Mouse (Mus musculus) heart, embryonic 16.5 days (tissue): ENCODE measurements at regions not wholly inside any gene's neighbourhood (a gene's known extent, or its start where the extent isn't known, plus 50 kb on each side); places are given as distances from the start of the nearest gene placed in this dataset.

Experiments used
- ATAC-seq: fragments of 200-750 bp; cut with Nextera tagmentation; replicated peaks from 2 replicates; pipeline ENCODE4 v1.8.0; 2017; ENCODE audit warnings: moderate number of reproducible peaks; ENCODE audit not compliant: insufficient read depth, low FRiP score; ENCODE audit errors: extremely low read depth
- H3K27ac ChIP-seq: fragments of 300-500 bp; sonication (generic); 2 replicates; pipeline ENCODE4 v1.5.1; 2014; ENCODE audit warnings: mild to moderate bottlenecking, low read length, control low read depth, moderate library complexity
- H3K27me3 ChIP-seq: fragments of 300-500 bp; sonication (generic); 2 replicates; pipeline ENCODE4 v1.6.1; 2014; ENCODE audit warnings: low read length, mixed read lengths; ENCODE audit not compliant: control insufficient read depth, insufficient read depth
- H3K36me3 ChIP-seq: fragments of 300-500 bp; sonication (generic); 2 replicates; pipeline ENCODE4 v1.6.1; 2014; ENCODE audit not compliant: control insufficient read depth, insufficient read depth
- H3K4me1 ChIP-seq: fragments of 300-500 bp; sonication (generic); 2 replicates; pipeline ENCODE4 v1.6.1; 2014; ENCODE audit warnings: low read length, mixed read lengths; ENCODE audit not compliant: control insufficient read depth, insufficient read depth
- H3K4me2 ChIP-seq: fragments of 300-500 bp; sonication (generic); 2 replicates; pipeline ENCODE4 v1.6.1; 2014; ENCODE audit warnings: low read depth, mild to moderate bottlenecking, control low read depth, low read length
- H3K4me3 ChIP-seq: fragments of 300-500 bp; sonication (generic); 2 replicates; pipeline ENCODE4 v1.5.1; 2014; ENCODE audit warnings: mild to moderate bottlenecking, control low read depth, low read length
- H3K9ac ChIP-seq: fragments of 300-500 bp; sonication (generic); 2 replicates; pipeline ENCODE4 v1.6.1; 2014; ENCODE audit warnings: low read length, control low read depth
- H3K9me3 ChIP-seq: fragments of 300-500 bp; sonication (generic); replicated peaks from 2 replicates; pipeline ENCODE4 v1.6.1; 2016; ENCODE audit warnings: low read length; ENCODE audit not compliant: control insufficient read depth
- WGBS: fragments of 180-500 bp; shearing (Covaris S2); extraction: QIAGEN DNeasy Blood & Tissue Kit; methylation state at CpG from one replicate; pipeline ENCODE4 v1.1.7; 2014; 5-methylcytosine and 5-hydroxymethylcytosine counted together

GRCm38 (mm10) chr17:88116321-88116720 lies 51.2 kb upstream of the Fbxo11 start:
- H3K4me3 ChIP-seq, result no peak overlapping the region
- no peaks in the 10 kb centered on the region for H3K9me3 ChIP-seq
- H3K4me1 ChIP-seq, result no peaks in the 10 kb centered on the region
- H3K27ac ChIP-seq, result no peak overlapping the region
- 87% methylated on average over 4 of the region's 4 CpGs for WGBS
- no peak overlapping the region for H3K4me2 ChIP-seq
- H3K9ac ChIP-seq, result no peak overlapping the region
- no peak for ATAC-seq
- H3K36me3 ChIP-seq, result no peaks in the 10 kb centered on the region
- H3K27me3 ChIP-seq, result no peaks in the 10 kb centered on the region

- Histone ChIP-seq H3K4me3 (no peak overlapping the region), H3K9ac (no peak overlapping the region), H3K36me3 (no peaks in the 10 kb centered on the region), H3K27me3 (no peaks in the 10 kb centered on the region), H3K9me3 (no peaks in the 10 kb centered on the region), H3K4me2 (no peak overlapping the region), H3K27ac (no peak overlapping the region), H3K4me1 (no peaks in the 10 kb centered on the region)
- ATAC-seq, result no peak
- WGBS, result 76% methylated on average over 4 of the region's 4 CpGs
Observed at GRCm38 (mm10) chr17:88118714-88119113, 53.6 kb upstream of the Fbxo11 start.

- H3K9ac ChIP-seq, result no peak overlapping the region
- H3K27me3 ChIP-seq, result no peaks in the 10 kb centered on the region
- no peak overlapping the region for H3K4me2 ChIP-seq
- H3K36me3 ChIP-seq, result no peaks in the 10 kb centered on the region
- WGBS, result 64% methylated on average over 3 of the region's 3 CpGs
- no peak overlapping the region for H3K27ac ChIP-seq
- H3K4me1 ChIP-seq, result no peaks in the 10 kb centered on the region
- H3K4me3 ChIP-seq, result no peak overlapping the region
- H3K9me3 ChIP-seq, result no peaks in the 10 kb centered on the region
- ATAC-seq, result no peak
Observed at GRCm38 (mm10) chr17:88123711-88124110, 58.6 kb upstream of the Fbxo11 start.

GRCm38 (mm10) chr17:88127126-88127525 lies 62.0 kb upstream of the Fbxo11 start:
- no peaks in the 10 kb centered on the region for H3K27me3 ChIP-seq
- no peak overlapping the region for H3K4me2 ChIP-seq
- no peaks in the 10 kb centered on the region for H3K4me1 ChIP-seq
- H3K36me3 ChIP-seq, result no peaks in the 10 kb centered on the region
- no peak for ATAC-seq
- H3K4me3 ChIP-seq, result no peak overlapping the region
- H3K9ac ChIP-seq, result no peak overlapping the region
- H3K9me3 ChIP-seq, result no peaks in the 10 kb centered on the region
- 84% methylated on average over 2 of the region's 2 CpGs for WGBS
- no peak overlapping the region for H3K27ac ChIP-seq

- H3K27me3 ChIP-seq, result no peaks in the 10 kb centered on the region
- 72% methylated on average over 4 of the region's 4 CpGs for WGBS
- H3K9me3 ChIP-seq, result no peaks in the 10 kb centered on the region
- no peak overlapping the region for H3K27ac ChIP-seq
- H3K4me3 ChIP-seq, result no peak overlapping the region
- no peak for ATAC-seq
- H3K4me1 ChIP-seq, result no peaks in the 10 kb centered on the region
- no peaks in the 10 kb centered on the region for H3K36me3 ChIP-seq
- H3K9ac ChIP-seq, result no peak overlapping the region
- H3K4me2 ChIP-seq, result no peak overlapping the region
Observed at GRCm38 (mm10) chr17:88131297-88131696, 66.2 kb upstream of the Fbxo11 start.

- no peak overlapping the region for H3K27ac ChIP-seq
- WGBS, result 79% methylated on average over 5 of the region's 5 CpGs
- H3K4me3 ChIP-seq, result no peak overlapping the region
- H3K4me1 ChIP-seq, result no peaks in the 10 kb centered on the region
- no peak overlapping the region for H3K9ac ChIP-seq
- H3K27me3 ChIP-seq, result no peaks in the 10 kb centered on the region
- H3K36me3 ChIP-seq, result no peaks in the 10 kb centered on the region
- no peak for ATAC-seq
- H3K9me3 ChIP-seq, result no peaks in the 10 kb centered on the region
- no peak overlapping the region for H3K4me2 ChIP-seq
Observed at GRCm38 (mm10) chr17:88131980-88132379, 66.9 kb upstream of the Fbxo11 start.

GRCm38 (mm10) chr17:88132601-88133346 lies 67.7 kb upstream of the Fbxo11 start:
- 59% methylated on average over 23 of the region's 23 CpGs for WGBS

GRCm38 (mm10) chr17:88134546-88134945 lies 69.5 kb upstream of the Fbxo11 start:
- WGBS, result 86% methylated on average over 2 of the region's 2 CpGs

More at GRCm38 (mm10) chr17:88132601-88133346, 67.7 kb upstream of the Fbxo11 start:
- Histone ChIP-seq H3K27ac (no peak overlapping the region), H3K9me3 (no peaks in the 10 kb centered on the region), H3K27me3 (no peaks in the 10 kb centered on the region), H3K4me1 (no peaks in the 10 kb centered on the region), H3K4me2 (no peak overlapping the region), H3K9ac (no peak overlapping the region), H3K36me3 (no peaks in the 10 kb centered on the region), H3K4me3 (no peak overlapping the region)
- ATAC-seq, result peak; percentile 52; the same call in 1 of the 2 replicates

GRCm38 (mm10) chr17:88141538-88141937 lies 76.4 kb upstream of the Fbxo11 start:
- 44% methylated on average over 12 of the region's 12 CpGs for WGBS
- Histone ChIP-seq H3K27me3 (no peaks in the 10 kb centered on the region), H3K36me3 (no peaks in the 10 kb centered on the region), H3K4me1 (no peaks in the 10 kb centered on the region), H3K4me3 (peak overlapping the region; percentile 28), H3K9ac (no peak overlapping the region), H3K4me2 (peak overlapping the region; percentile 54), H3K9me3 (0 out of 2 replicates have a peak, but pooled peaks cover 2% of the 10 kb centered on the region), H3K27ac (no peak overlapping the region)
- ATAC-seq, result no peak

More at GRCm38 (mm10) chr17:88134546-88134945, 69.5 kb upstream of the Fbxo11 start:
- ATAC-seq, result no peak
- H3K27me3 ChIP-seq, result no peaks in the 10 kb centered on the region
- H3K4me1 ChIP-seq, result no peaks in the 10 kb centered on the region
- no peak overlapping the region for H3K4me3 ChIP-seq
- no peaks in the 10 kb centered on the region for H3K9me3 ChIP-seq
- H3K27ac ChIP-seq, result no peak overlapping the region
- no peaks in the 10 kb centered on the region for H3K36me3 ChIP-seq
- no peak overlapping the region for H3K4me2 ChIP-seq
- H3K9ac ChIP-seq, result no peak overlapping the region
